Mouse (Mus musculus): ENCODE measurements around the gene Wfikkn2.
"Not testable (repeated sequence)": the region's sequence is repeated elsewhere in the genome, so short reads cannot be mapped to it uniquely, and the experiment has no call there.

Gene Wfikkn2

DNA sequence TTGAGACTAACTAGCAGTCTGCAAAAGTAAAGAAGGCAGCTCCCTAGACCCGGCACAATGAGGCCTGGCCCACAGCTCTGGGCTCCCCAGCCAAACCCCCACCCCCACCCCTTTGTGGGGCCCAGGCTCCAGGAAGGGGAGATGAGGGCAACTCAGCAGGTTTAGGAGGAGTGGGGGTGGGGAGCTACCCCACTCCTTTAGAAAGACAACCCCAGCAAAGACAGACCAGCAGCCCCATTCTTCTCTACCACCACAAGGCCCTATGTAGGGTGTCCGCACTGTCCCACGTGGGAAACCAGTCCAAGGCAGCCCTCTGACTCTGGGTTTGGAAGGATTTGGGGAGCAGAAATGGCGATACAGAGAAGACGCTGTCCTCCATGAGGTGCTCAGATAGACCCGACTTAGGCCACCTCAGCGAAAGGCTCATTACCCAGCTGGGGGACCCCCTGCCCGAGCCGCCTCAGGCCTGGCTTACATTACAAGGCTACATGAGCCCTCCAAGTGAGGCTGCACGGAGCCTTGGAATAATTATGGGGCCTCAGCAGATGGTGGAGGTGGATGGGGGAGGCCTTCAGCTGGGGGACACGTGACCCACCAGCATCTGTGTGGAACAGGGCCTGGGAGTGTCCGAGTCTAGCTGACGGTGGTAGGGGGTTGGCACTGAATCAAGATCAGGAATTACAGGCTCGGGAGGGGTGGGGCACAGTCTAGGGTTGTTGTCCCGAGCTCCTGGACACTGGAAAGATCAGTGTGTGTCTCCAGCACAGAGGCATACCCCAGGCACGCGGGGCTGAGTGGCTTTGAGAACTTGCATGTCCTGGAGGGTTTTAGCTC is at the start of gene Wfikkn2:
Gene Wfikkn2, minus strand, starts transcription at position 51 of the 834 bp plus-strand sequence.
- DNase-seq: no peak

DNA sequence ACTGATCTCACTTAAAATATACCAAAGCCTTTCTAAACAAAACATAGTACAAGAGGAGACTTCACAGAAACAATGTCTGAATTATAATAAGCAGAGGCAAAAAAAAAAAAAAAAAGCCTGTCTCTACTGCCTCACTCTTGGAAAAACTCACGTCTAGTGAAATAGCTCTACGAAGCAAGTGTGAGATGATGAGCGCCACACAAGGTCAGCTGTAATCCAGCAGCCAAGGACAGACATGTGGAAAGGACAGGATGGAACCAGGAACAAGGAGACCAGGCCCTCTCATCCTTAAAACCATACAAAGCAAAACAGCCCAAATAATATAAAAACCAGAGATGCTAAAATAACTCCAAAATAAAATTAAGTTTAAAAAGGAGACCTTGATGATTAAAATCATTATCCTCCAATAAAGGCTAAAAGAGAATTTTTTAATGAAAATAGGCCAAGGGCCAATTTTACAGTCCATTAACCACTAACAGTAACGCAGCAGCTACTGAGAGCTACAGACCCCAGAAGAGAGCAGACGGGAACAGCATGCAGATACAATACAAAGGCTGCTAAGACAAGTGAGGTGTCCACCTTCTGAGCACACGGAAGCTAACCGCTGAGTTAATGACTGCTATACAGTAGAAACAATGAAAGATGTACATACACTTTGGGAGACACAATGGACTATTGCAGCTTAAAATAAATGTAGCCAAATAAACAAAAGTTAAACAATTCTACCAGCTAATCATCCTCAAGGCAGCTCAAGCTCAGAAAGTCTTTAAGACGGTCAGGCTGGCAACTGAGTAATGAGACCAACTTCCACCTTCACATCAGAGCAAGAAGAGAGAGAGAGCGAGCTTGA is 49.4 kb upstream of the Wfikkn2 start:
- DNase-seq: no peak

DNA sequence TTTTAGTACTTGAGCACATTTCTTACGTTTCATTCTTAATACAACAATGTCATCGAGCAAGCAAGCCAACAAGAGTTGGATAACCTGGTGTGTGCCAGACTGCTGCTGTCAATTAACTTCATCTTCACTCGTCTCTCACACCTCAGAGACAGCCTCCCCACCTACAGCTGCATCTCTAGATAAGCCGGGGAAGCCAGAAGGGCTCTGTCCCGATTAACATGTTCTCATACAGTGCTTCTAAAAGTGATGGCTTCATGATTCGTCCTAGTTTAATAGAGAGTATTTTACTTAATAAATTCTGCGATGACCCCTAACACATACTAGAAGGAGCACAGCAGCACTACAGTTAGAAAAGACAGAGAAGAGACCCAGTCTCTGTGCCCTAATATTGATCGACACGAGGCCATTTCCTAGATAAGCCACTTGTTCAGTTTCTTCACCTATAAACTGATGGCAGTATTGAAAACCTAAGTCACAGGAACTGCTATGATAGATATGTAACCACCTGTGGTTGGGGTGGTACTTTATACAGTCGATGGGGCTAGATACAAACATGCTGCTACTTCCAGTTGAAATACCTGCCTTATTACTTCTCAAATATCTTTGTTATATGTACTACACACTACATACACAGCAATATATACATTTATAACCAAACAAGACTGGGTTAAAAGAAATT is 44.4 kb upstream of the Wfikkn2 start:
- DNase-seq: no peak

DNA sequence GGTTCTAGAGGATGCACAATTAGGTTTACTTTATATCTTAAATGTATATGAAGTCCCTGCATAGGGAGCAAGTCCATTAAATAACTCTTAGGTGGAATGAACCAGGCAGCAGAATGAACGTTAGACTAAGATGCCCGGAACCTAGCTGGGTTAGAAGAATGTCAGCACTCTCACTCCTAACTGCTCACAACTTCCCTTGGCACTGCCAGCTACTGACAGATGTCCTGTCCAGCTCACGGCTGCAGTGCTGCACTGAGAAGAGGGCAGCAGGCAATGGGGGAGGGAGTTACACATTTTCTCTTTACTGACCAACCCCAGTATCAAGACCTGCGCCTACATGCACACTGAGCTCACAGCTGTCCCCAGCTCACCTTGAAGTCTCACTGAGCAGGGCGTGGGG is 41.3 kb upstream of the Wfikkn2 start:
- DNase-seq: no peak

DNA sequence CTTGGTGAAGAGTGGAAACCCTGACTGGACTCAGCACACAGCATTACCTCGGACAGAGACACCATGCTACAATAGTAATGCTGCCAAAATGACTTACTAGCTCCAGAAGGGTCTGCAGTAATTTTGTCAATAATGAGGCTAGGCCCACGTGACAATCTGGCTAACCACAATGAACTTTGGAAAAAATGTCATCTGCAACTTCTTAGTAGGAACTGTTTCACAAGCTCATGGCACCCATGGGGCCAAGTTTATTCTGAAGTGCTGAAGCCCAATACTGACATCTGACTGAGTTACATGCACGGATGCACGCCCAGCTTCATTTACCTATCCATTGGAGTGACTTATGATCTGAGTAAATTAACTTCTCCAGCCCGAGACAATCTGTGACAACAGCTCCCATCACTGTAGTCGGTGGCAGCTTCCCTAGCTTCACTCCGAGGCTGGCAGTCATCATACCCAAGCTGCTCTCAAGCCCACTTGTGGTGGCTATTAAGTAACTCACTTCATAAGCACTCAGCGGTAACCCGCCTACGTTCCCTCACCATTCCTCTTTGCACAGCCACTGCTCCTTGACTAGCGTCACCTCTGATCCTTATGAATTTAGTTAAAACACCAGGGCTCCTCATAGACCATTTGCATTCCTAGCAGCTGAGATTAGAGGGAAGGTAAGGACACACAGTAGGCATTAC is 40.2 kb upstream of the Wfikkn2 start:
- peak; percentile 71 to 72 for DNase-seq

DNA sequence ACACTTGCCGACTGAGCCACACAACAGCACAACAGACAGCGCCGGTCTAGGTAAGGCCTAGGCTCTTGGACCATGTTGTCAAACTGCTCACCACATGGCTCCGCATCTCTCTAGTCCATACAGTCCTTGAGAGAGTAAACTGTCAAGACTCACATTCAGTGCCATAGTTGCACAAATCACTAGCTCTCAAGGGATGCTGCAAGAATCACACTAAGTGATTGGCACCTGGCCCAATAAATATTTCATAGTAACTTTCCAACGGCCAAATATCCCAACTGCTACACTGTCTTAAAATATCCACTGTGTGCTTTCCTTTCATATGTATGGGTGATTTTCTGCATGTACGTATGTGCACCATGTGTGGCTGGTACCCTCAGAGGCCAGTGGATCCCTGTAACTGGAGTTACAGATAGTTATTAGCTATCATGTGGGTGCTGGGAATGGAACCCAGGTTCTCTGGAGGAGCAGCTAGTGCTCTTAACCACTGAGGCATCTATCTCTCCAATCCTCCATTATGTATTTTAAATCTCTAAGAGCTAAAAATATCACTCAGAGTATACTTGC is 37.8 kb upstream of the Wfikkn2 start:
- no peak for DNase-seq

DNA sequence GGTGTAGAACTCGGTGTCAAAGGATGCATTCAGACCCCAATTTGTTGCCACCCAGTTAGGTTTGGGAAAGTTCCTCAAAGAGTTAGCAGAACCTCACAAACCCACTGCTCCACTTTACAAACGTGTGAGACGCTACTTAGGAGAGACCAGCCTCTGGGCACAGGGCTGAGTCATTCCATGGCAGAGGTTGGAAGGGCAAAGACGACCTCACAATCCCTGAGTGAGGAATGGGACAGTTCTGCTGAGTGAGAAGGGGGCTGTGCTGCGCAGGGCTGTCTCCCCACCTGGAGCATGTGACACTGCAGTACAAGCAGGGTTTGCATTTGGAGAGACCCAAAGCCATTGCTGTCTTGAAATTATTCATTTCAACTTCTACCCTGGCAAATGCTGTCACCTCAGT is 36.5 kb upstream of the Wfikkn2 start:
- no peak for DNase-seq

DNA sequence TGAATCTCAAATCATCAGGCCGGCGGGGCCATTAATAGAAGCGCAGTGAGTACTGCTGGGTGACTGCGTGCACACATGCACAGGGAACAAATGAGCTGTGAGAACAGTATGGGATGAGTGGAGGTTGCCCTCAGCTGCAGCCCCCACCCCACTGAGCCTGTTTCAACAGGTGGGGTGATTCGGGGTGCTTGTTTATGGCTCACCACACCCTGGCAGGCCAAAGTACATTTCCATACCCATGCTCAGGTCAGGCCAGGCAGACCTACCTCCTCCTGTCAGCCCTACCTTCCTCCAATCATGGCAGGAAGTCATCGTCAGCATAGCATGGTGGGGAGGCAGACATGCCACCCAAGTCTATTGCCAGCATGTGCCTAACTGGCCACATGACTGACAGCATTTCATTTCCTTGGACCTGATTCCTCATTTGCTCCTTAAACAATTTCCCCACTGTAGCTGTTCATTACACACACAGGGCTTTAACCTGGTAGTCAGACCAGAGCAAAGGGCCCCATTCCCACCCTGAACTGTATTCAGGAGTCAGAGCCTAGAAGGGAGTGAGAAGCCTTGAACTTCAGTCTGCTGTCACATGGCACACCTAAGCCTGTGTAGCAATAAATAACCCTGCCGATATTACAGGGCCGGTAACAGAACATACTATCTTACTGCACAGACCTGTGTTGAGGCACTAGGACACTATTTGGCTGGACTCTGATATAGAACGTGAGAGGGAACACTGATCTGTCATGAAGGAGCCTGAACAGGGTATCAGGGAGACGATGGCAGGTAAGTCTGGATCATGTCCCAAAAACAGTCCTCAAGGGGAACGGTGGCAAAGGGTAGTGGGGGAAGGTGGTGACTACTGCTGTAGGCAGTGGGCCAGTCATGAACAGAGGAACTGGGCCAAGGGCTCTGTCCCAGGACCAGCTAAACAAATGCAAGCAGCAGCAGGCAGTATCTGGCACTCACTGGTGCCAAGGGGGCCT is 35.7 kb upstream of the Wfikkn2 start, which contains the start of gene Gm21885:
Gene Gm21885, plus strand, starts transcription at position 675 of the 983 bp plus-strand sequence.
- no peak for DNase-seq

DNA sequence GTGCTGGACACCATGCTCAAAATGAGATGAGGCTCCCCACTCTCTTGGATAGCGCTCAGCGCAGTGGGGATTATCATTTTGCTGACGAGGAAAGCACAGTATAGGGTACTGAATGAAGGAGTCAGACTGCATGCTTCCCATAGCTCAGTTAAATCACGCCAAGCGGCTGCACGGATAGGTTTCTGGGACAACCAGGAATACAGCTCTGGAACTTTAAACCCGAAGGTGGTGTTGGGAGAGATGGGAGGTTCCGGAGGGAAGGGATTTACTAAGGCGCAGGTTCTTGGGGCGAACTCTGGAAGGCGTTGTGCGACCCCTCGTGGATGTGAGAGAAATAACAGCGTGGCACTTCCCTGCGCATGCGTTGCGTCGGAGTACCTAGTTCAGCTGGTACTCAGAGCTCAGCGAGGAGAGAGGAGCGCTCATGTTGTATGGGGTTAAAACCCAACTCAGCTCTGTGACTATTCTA is 31.1 kb upstream of the Wfikkn2 start:
- DNase-seq: peak; percentile 87 to 91

DNA sequence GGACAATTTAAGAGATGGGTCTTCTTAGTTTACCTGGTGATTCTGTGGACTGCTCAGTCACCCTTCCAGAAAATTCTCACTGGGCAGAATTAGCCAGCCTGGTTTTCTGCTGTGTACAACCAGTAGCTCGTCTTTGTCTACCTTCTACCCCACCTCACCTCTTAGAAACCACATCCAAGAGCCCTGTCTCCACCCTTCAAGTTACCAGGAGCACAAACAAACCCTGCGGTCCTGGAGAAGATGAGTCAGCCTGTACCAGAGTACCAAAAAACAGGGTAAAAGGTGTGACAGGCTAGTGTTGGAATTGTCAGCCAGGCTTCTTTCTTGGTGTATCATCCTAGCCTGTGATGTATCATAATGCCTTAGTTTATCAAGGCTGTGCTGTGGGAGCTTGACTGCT is 29.9 kb upstream of the Wfikkn2 start:
- DNase-seq: no peak

DNA sequence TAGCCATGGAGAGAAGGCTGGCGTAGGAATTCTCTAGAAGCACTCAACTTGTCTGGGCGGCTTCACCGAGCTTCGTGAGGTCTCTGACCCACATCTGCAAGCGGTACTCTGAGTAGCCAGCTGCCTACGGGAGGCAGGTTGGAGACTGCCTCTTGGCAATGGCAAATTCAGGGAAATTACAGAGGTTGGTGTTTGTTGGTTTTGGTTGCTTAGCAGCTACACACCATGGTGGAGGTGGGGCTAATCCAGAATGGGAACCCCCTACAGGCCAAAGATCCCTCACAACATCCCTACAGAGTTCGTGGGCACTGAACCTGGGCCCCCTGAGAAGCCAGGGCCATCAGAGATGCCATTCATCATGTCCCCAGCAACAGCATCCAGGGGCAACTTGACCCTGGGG is 29.4 kb upstream of the Wfikkn2 start:
- DNase-seq: no peak

DNA sequence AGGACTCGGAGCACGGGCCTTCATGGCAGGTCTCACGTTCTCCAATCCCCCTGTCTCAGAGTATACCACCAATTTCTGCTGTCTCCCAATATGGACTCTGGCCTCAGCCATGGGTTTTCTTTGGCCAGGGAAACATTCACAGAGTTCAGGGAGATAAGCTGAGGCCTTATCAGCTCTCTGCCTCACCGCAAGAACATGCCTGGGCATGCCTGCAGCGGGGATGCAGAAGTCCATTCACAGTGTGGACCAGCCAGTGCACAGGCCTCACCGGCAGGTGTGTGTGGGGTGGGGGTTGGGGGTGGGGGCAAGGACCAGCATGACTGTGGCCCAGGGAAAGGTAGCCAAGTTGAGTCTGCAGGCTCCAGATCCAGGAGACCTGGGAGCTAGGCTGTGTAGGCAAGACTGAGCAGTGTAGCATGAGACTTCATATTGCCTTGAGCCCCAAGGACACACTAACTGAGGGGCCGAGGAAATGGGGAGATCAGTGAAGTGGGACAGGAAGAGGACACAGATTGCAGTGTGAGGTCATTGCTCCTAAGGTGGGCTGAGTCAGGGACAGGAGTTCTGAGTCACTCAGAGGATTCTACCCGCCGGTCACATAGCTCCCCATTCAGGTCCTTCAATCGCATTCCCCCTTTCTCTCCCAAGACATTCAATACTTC is 28.5 kb upstream of the Wfikkn2 start:
- no peak for DNase-seq

DNA sequence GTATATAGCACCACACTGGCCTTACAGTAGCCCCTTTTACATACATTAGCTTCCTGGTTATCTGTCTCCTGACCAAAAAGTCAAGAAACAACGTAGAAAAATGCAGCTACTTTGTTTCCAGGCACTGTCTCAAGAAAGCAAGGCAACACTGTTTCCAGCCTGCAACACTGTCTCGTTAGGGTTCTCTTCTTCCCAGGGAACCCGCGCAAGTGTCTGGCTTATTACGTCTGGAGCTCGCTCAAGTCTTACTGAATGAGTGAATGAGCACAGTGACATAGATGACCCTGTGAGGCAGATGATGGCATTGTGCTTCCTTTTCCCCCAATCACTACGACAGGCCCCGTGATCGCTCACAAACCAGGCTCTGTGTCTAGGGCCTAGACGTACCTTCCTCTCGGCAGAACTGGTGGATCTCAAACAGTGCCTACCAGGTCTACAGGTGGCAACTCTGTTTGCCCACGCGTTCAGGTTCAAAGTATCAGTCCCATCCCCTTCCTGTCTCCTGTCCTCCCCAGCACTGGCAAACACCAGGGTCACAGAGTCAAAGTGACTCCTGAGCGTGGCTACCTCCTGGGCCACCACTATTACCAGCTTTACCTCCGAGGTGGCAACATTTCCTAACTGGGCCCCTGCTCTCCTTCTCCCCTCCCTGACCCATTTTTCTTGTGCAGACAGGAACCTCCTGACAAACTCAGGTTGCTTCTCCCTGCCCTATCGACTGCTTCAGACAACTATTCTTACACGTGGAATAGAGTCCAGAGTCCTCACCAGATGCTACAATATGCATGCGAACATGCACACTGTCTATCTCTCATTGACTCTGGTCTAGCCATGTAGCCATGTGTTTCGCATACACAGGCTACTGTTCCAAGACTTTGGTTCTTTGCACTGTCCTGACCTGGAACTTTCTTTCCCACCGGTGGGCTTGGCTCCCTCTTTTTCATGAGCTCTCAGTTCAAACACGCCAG is 27.4 kb upstream of the Wfikkn2 start:
- no peak for DNase-seq

DNA sequence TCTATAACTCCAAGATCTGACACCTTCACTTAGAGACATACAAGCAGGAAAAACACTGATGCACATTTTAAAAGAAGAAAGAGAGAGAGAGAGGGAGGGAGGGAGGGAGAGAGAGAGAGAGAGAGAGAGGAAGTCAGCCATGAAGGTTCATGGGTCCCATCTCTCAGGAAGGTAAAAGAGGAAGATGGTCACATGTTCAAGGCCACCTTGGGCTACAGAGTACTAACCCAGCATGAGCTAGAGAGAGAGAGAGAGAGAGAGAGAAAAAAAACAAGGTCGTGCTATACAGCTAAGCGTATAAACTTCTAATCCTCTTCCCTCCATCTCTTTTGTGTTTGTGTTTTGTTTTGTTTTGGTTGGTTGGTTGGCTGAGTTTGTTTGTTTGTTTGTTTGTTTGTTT is 25.2 kb upstream of the Wfikkn2 start:
- DNase-seq: no peak

DNA sequence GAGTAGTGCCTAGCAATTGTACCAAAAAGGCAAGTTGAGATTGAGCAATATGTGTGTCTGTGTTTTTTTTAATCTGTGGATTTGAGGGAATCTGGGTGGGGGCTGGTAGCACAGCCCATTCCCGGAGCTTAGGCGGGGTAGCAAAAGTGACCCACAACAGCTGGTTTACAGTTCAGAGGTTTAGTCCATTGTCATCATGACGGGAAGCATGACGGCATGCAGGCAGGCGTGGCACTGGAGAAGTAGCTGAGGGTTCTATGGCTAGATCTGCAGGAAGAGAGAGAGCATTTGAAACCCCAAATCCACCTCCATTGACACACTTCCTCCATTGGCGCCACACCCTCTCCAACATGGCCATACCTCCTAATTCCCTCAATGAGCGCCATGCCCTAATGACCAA is 24.1 kb upstream of the Wfikkn2 start:
- DNase-seq: peak in 1 of 2 experiments; percentile 16

DNA sequence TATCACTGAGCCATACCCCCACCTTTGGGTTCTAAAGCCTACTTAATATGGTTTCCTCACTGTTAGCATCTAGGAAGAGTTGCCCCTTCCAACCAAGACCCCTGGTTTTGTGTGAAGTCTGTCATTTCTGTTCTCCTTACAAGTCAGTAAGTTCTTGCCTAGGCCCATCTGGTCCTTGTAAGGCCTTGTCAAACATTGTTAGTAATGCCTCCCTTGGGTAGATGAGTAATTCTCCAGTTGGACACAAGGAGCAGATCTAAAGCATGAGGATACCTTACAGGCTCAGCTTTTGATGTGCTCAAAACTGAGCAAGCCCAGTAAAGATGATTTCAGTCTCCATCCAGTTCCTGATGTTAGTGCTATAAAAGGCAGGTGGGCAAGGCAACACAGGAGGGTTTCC is 23.0 kb upstream of the Wfikkn2 start:
- DNase-seq: no peak

DNA sequence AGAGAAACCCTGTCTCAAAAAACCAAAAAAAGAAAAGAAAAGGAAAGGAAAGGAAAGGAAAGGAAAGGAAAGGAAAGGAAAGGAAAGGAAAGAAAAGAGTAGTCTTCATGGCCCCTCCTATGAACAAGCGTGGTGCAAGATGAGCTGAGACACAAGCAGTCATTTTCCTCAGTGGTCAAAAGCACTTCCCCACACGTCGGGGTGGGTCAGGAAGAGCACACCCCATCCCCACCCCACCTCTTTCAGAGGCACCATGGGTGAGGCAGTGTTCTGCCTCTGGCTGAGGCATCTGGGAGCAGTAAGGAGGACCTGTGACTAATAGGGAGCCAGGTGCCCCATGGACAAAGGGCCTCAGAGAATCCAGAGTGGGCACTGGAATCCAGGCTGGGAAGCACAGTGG is 20.4 kb upstream of the Wfikkn2 start:
- DNase-seq: not testable (repeated sequence)

DNA sequence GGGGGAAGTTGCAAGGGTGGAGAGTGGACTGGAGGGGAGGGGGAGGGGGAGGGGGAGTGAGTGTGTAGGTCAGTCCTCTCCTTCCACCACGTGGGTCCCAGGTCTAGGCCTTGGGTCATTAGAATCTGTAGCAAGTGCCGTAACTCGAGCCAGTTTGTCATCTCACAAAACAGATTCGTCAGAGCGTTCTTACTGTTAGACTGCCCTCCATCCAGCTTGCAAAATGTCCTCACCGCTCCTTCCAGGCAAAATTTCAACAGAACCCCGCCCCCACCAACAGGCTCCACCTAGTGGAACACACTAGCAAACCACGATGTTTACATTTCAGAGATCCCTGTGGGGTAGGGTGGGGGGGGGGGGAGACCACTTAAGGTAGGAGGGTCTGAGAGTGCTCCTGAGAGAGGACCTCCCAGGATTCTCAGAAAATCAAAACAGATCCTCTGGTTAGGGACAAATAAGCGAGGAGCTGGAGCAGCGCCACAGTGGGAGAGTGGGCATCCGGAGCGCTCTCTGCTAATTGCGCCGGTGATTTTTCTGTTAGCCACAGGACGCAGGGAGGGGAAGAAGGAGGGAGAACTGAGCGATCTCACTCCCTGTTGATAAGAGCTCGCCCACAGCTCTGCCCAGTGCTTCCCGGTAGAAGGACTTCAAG is 19.5 kb upstream of the Wfikkn2 start:
- peak; percentile 73 to 77 for DNase-seq

Measured in lung, postnatal 4 days (tissue).